Mouse (Mus musculus) granulocyte monocyte progenitor cell, adult 5-6 weeks (primary cell): ENCODE data around the gene Nebl. TPM values are rescaled to one million over a fixed set of nuclear protein-coding genes. Genes with fewer than 3 reads are reported as not detected.

Experiments
- ATAC-seq: replicated peaks from 2 replicates; pipeline ENCODE4 v1.8.0; 2016; ENCODE audit warnings: mild to moderate bottlenecking, moderate TSS enrichment, inconsistent platforms; ENCODE audit not compliant: poor library complexity, severe bottlenecking
- total RNA-seq, 2 experiments: library from RNA; stranded (forward) in 1 of 2; stranded (reverse) in 1 of 2; fragments of 200-712, 200-1000 nt in 1 of 2; fragments of >200 nt in 1 of 2; fragmentation: Nextera tagmentation in 1 of 2; gene quantifications; 2 replicates each; pipeline ENCODE4 v1.2.3; 2014 to 2017

Nebl gene
- total RNA-seq, 2 experiments from 2014 or later: 1.4 to 7.9 TPM

DNA sequence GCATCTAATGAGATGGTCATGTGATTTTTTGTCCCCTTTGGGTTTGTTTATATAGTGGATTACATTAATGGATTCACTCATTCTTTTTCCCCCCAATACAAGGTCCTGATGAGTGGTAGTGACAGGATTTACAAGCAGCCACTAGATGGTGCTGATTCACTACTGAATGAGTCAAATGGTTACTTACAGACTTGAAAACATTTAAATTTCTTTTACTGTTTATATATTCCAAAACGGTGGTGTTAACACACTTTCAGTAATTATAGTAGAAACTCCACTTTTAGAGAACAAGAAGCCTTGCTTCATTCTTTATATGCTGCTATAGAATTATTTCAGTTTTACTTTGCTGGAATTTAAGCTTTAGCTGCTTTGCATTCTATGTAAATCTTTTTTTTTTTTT is 308.3 kb downstream of the Nebl start:
- ATAC-seq: peak; percentile 82

DNA sequence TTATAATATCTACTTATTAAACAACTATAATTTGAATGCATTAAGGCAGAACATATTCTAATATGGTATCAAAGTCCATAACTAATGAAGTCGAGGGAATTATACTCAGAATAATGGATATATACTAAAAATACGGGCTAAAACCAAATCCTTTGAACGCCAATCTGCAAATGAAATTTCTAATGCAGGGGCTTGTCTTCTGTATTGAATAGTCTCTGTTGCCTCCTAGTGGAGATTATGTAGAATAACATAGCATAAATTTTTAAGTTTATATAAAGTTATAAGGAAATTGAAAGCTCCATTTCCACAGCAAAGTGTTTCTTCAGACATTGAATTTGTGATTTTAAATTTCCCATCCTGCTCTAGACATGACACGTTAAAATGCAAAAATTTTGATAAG is 315.9 kb downstream of the Nebl start:
- peak; percentile 76 for ATAC-seq

DNA sequence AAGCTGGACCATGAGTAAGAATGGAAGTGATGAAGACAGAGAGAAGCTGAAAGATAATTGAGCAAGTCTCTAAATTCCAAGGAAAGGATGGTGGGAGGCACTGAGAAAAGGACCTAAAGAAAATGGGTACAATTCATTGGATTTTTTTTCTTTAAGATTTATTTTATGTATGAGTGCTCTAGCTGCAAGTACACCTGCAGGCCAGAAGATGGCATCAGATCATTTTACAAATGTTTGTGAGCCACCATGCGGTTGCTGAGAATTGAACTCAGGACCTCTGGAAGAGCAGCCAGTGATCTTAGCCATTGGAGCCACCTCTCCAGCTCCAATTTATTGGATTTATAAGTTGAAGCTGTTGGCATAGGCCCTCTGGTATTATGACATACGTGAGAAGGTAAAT is 316.9 kb downstream of the Nebl start:
- no peak for ATAC-seq

DNA sequence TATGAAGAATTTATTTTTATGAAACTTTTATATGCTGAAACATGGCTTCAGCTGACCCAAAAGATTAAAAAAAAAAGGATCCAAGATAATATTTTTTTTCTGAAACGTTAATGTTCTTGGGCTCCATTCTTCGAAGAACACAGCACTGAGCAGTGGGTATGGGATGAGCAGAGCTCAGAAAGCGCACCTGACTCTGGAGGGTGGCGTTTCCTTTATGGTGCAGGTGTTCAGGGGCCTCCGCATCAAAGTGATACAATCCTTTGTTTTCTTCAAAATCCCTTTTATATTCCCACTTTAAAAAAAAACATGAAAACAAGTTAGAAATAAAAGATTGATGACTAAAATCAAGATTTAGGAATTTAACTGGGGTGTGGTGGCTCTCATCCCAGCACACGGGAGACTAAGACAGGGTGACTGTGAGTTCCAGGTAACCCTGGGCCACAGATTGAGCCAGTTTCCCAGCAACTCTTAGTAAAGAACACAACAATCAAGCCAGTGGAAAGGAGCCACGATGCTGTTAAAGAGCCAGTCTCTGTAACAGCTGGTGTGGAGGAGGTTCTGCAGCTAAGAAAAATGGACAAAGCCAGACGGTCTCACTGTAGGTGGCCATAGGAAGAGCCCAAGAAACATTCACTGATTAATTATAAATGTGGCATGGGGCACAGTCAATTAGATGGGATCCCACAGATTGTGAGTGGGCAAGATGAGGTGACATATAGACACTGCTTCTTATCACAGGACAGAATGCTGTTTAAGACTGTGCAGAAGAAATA is 317.6 kb downstream of the Nebl start:
- no peak for ATAC-seq

DNA sequence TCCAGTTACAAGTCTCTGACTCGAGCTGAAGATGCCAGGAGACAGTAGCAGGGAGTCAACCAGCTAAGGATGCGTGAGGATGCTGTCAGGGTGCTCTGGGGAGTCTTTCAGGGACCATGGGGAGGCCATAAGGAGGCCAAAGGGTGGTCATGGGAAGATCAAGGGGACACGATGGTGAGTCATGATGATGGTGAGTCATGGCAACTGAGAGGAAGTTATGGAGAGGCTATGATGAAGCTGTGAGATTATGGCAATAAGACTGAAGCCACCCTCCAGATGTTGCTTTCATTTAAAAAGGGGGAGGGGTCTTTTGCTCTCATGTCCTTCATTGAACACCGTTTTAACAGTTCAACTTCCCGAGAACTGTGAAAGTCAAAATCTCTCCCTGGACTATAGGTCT is 322.0 kb downstream of the Nebl start:
- ATAC-seq: peak; percentile 44; the same call in 1 of the 2 replicates

DNA sequence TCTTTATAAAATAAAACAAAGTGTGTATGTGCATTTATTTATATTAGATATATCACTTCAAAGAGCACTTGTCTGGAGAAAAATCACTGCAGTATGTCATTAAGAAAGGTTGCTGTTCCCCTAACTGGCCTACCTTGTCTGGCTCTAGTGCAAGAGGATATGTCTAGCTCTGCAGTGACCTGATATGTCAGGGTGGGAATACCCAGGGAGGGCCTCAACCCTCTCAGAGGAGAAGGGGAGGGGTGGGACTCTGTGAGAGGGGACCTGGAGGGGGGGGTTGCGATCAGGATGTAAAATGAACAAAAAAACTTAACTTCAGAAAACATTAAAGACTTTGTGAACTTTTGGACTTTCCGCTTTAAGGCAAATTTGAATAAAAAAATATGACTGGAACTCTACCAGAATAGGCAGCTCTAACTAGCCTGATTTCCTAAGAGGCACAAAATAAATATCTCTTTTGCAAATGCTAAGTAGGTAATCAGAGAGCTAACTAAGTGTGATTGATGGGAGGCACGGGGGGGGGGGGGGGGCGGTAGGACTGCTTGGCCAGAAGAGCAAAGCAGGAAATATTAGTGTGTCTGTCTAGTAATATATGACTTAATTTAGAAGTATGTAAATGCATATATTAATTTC is 325.2 kb downstream of the Nebl start:
- no peak for ATAC-seq

DNA sequence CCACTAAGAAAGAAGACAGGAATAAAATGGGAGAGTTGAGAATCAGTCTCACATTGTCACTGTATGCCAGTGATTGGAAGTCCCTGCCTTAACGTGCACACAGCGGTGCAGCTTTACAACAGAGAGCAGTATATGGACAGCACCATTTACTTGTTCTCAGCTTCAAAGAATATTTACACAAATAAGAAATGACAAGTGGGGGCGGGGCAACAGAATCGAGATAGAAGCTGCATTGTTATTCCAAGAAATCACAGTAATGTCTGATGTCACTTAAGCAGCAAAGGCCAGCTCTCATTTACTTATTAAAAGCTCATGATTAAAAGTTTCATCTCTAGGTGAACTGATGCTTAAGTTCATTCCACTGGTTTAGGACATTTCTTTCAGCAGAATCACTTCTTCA is 328.8 kb downstream of the Nebl start:
- ATAC-seq: no peak

DNA sequence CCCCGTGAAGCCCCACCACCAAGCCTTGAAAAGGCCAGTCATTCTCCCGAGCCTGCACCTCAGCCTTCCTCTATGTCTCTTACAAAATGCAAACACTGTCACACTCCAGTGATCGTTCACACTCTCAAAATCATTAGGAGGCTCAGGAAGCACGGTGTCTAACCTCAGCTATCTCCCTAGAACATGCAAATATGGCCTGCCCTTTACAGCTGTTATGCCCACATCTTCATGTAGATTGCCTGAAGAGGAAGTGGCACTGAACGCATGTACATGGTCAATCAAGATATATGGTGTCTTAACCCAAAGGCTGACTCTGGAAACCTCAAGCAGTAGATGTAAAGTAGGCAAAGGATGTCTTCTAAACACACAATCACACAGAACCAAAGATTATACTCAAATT is 335.0 kb downstream of the Nebl start:
- no peak for ATAC-seq

DNA sequence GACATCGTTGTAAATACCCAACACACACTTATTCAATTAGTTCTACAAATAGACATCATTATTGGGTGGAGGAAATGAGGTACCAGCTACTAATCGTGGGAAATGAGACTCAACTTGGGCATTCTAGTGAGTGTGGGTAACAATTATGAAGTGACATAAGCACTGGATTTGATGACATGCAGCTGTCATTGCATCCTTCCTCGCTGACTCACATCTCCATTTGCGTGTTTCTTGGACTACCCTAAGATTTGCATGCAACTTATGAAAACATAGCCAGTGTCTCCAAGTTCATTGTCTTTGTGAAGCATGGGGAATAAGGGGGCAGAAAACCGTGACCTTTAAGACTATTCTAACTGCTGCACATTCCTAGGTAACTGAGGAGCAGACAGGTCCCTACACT is 339.9 kb downstream of the Nebl start:
- no peak for ATAC-seq

DNA sequence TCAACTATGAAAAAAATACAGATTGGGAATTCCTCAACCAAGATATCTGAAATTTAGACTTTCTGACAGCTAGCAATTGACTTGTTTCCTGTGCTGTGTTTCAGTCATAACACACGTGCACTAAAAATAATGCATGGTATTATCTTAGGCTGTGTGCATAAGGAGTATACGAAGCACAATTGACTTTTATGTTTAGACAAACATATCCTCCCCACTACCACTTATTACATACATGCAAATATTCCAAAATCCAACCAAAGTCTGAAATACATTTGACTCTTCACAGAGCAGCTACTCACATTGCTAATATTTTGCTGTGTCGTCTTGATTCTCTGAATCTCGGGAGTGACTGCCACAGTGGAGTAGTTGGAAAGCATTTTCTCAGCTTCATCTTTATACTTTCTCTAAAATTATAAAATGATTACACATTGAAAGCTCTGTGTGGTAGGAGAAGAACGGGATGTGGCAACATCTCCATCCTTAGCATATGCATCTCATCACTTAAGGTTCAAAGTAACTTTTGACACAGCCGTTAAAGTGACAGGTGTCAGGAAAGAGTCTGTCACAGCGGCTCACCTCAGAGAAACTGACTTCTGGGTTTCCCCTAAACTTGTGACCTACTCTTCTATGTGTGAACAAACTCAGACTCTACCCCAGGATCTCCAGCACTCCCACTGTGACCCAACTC is 340.6 kb downstream of the Nebl start:
- no peak for ATAC-seq

DNA sequence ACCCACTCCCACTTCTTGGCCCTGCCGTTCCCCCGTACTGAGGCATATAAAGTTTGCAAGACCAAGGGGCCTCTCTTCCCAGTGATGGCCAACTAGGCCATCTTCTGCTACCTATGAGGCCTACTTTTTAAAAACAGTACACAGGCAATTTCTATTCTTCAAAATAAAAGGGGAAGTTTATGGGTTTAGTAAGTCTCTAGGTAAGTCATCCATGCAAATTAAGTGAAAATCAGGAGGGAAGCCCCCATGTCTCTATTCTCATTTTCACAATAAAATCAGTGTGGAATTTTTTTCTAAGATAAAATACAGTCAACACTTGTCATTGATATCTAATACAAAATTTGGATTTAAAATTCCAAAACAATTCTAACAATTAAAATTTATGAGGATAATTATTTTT is 341.4 kb downstream of the Nebl start:
- ATAC-seq: no peak

DNA sequence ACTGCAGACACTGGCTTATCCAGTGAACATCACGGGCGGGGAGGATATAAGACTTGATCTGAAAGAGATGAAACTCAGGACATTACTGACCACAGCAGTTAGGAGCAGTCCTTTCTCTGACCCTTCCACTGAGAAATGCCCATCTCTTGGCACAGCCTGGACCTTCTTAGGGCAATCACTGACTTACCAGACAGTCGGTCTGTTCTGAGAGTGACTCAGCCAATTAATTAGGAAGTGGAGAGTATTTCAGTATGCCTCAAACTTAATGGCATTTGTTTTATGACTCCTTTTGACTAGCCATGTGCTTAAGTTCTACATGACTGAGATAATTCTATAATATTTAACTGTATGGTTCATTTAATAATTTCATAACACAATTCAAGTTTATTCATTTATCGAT is 341.9 kb downstream of the Nebl start:
- peak; percentile 55 for ATAC-seq

DNA sequence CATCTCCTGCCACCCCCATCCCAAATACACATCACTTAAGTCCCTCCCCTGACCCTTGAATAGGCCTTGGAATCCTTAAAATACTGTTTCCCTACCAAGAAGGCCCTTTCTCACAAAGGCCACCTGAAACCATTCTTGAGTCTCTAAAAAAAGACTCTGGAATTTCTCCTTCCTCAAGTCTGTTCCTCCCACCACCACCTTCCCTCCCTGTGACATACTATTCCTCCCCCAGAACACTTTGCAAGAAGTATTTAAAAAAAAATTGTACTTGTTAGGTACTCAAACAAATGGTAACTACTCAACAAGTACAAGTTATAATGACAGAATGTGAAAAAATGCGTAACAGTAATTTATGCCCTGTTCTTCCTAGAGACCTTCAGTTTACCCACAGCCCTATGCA is 349.0 kb downstream of the Nebl start:
- no peak for ATAC-seq

DNA sequence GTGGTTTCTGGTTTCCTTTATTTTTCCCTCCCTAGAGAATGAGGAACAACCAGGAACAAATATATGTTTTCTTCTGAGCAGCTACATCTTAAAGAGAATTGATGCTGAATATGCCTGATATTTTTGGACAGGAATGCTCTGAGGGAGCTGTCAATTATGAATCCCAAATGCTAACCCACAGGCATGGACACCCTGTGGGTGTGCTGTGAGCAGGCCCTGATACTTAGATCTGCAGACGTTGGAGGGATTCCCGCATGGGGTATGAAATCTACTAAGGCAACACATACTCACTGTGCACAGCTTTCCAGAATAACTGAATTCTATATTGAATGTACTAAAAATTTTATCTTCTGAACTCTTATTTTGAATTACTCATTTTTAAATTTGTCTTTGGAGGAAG is 355.3 kb downstream of the Nebl start:
- no peak for ATAC-seq

DNA sequence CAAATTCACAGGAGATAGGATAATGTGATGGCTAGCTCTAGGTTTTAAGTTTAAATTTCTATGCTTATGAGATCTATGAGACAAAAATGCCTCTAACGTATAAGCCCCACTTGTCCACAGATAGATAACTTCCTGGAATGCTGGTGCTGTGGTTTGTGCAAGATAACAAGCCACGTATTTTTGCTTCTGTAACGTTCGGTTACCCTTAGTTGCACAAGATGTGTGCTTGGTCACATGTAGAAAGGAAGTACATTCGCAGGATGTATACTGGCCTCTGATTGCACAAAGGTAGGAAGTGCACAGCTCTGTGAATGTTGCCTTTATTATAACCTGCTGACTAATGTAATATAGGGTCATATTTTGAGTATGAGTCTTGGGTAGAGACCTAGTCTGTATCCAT is 365.6 kb downstream of the Nebl start:
- ATAC-seq: peak; percentile 95

DNA sequence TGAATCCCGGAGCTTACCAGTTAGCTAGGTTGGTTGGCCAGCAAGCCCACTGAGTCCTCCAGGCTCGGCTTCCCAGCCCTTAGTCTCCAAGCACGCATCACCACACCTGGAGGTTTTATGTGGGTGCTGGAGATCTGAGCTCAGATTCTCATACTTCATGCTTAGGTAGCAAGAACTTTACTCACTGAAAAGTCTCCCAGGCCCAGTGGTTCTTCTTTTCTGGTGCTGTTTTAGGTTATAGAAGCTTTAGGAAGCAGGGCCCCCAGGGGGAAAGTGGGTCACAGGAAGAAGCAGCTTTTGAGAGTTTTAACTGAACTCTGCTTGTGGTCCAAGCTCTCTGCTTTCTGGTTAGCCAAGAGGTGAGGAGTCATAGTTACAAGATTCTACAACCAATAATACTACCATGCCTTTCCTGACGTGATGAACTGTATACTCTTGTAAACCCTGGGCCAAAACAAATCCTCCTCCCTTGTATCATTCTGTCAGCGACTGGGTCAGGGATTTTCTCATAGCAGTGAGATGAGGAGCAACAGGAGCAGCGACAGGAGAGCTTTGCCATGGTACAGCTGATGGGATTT is 366.2 kb downstream of the Nebl start:
- peak; percentile 70 for ATAC-seq

DNA sequence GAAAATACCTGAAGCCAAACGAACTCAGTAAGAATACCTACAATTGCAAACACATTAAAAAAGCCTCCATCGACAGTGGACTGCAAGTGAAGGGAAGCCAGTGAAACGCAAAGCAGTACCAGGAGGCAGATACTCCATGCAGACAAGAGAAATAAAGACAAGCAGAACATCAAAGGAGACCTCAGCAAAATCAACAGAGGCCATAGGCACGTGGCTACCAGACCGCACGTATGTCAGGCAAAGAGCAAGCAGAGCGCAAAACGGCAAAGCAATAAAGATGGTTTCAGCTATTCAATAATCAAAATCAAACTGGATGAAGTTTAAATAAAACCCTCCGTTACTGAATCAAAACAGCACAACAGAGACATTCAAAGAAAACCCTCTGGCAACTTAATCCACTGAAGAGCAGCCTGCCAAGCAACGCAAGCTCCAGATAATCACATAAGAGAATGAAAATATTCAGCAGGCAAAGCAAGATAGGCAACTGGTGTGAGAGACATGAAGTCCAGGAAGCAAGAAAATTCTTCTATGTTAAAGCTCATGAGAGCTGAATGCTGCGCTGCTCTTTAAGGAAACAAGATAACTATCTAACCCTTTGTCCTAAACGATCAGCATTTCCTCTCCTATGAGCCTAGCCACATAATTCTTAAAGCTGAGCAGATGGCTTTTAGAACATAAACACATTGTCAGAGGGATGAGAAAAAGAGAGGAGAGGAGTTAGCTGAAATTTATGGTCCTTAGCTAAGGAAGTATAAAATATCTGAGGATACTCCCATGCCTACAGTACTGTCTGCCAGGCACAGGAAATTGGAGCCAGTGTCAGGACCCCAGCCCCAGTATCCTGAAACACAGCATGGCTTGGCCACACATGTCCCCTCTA is 367.7 kb downstream of the Nebl start:
- ATAC-seq: no peak

DNA sequence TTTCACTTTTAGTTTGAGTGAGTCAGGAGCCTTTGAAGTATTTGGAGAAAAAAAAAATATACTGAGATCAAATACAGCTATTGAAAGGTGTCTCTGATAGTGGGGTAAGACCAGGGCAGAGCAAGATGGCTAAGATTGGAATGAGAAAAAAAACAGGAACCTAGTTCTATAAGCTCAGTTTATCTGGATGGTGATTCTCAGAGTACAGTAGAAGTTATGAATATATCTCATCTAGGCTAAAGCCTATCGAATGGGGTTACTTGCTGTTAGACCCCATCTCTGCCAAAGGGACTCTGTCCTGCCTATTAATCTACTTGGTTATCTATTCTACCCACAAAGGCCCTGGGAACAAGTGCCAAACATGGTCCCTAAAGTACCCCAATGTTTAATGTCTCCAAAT is 369.1 kb downstream of the Nebl start:
- ATAC-seq: no peak

DNA sequence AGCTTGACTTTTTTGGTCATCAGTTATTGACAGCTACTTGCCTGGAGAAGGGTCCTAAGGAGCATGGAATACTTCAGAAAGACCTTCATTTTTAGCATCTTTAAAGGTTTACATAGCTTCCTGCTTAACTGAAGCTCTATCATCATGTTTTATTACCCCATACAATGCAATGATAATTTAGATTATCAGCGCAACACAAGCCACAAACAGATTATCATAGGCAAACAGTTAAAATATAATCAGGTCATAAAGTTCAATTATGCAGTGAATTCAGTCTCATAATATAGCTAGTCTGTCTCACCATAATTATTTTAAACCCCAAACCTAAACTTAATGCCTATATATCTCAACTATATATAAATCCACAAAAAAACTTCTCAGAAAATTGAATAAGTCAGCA is 386.6 kb downstream of the Nebl start:
- ATAC-seq: no peak

DNA sequence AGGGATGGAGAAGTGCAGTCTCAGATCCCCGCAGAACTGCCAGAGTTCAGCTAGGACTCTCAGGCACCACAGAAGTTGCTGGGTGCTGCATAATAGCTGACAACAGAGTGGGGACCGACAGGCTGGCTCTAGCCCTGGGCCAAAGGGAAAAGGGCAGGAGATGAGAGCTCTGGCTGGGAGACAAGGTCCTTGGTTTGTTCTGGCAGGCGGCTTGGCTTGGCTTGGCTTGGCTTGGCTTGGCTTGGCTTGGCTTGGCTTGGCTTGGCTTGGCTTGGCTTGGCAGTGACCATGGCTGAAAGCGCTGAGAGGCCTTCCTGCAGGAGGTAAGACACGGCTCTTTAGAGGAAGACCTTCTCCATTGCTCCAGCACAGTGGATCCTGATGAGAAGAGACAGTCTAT is 395.8 kb downstream of the Nebl start:
- ATAC-seq: no peak
